Mouse (Mus musculus) frontal cortex, postnatal 36 days (tissue): ENCODE measurements around the gene Izumo1.
A peak's percentile ranks its signal among the peaks of the same experiment; 100 is the strongest.
"Not testable (repeated sequence)": the region's sequence is repeated elsewhere in the genome, so short reads cannot be mapped to it uniquely, and the experiment has no call there.

Source experiments
- DNase-seq, 2 experiments: peaks; one replicate each; pipeline ENCODE4 v3.0.0; 2022; ENCODE audit warnings: low spot score in 2 of 2

The Izumo1 gene

GRCm38 (mm10) chr7:45642503-45643255 is 21.1 kb downstream of the Izumo1 start:
- no peak for DNase-seq

GRCm38 (mm10) chr7:45643441-45644178 is 22.0 kb downstream of the Izumo1 start:
- peak; percentile 91 to 93 for DNase-seq

GRCm38 (mm10) chr7:45644183-45644582 is 22.6 kb downstream of the Izumo1 start:
- peak; percentile 75 to 77 for DNase-seq

GRCm38 (mm10) chr7:45644872-45645590 is 23.4 kb downstream of the Izumo1 start:
- DNase-seq = no peak

- no peak for DNase-seq
These were observed 24.0 kb downstream of the Izumo1 start for GRCm38 (mm10) chr7:45645591-45645971.

GRCm38 (mm10) chr7:45646671-45647070 is 25.1 kb downstream of the Izumo1 start:
- DNase-seq = no peak

- no peak for DNase-seq
These were observed 27.7 kb downstream of the Izumo1 start for GRCm38 (mm10) chr7:45649351-45649750.

GRCm38 (mm10) chr7:45650484-45650883 is 28.9 kb downstream of the Izumo1 start:
- not testable (repeated sequence) for DNase-seq

GRCm38 (mm10) chr7:45654424-45655047 is 32.9 kb downstream of the Izumo1 start:
- DNase-seq = no peak

- no peak for DNase-seq
These were observed 39.3 kb downstream of the Izumo1 start for GRCm38 (mm10) chr7:45660746-45661478.

GRCm38 (mm10) chr7:45661702-45662101 is 40.1 kb downstream of the Izumo1 start:
- not testable (repeated sequence) for DNase-seq

- no peak for DNase-seq
These were observed 43.9 kb downstream of the Izumo1 start for GRCm38 (mm10) chr7:45665303-45666138.

GRCm38 (mm10) chr7:45666161-45666560 is 44.5 kb downstream of the Izumo1 start, which contains the start of gene Fut2:
Fut2 (minus strand) TSS chr7:45666394.
- no peak for DNase-seq

- no peak for DNase-seq
These were observed 46.1 kb downstream of the Izumo1 start for GRCm38 (mm10) chr7:45667761-45668160.

- DNase-seq = no peak
These were observed 47.3 kb downstream of the Izumo1 start for GRCm38 (mm10) chr7:45668921-45669320.

- DNase-seq = no peak
These were observed 56.1 kb downstream of the Izumo1 start for GRCm38 (mm10) chr7:45677627-45678295.
